Mouse (Mus musculus) layer of hippocampus, postnatal 25 days (tissue): Measurements from ENCODE around the gene 4931414P19Rik. TPM values are rescaled to one million over a fixed set of nuclear protein-coding genes. Genes with fewer than 3 reads are reported as not detected.

Source experiments
- DNase-seq, 2 experiments: peaks; one replicate each; pipeline ENCODE4 v3.0.0; 2022; ENCODE audit warnings: mixed read lengths in 2 of 2, low spot score in 1 of 2; ENCODE audit errors: extremely low spot score in 1 of 2
- microRNA-seq, 2 experiments: library from miRNA; unstranded; fragments of <30 nt; microRNA quantifications; one replicate each; pipeline ENCODE4 v1.2.0; 2021
- total RNA-seq, 2 experiments: library from RNA; stranded (reverse); gene quantifications; 2 replicates each; pipeline ENCODE4 v1.2.3; 2021

The 4931414P19Rik gene
- total RNA-seq, 2 experiments from 2014 or later = 5.4 to 8.4 TPM

- DNase-seq = no peak
These were observed 48.5 kb downstream of the 4931414P19Rik start for GRCm38 (mm10) chr14:54557330-54557729.

GRCm38 (mm10) chr14:54553975-54554769, 51.6 kb downstream of the 4931414P19Rik start, which contains the start of gene Haus4:
Gene Haus4 (minus strand): TSS chr14:54554616.
- peak; percentile 55 to 58 for DNase-seq

DNA sequence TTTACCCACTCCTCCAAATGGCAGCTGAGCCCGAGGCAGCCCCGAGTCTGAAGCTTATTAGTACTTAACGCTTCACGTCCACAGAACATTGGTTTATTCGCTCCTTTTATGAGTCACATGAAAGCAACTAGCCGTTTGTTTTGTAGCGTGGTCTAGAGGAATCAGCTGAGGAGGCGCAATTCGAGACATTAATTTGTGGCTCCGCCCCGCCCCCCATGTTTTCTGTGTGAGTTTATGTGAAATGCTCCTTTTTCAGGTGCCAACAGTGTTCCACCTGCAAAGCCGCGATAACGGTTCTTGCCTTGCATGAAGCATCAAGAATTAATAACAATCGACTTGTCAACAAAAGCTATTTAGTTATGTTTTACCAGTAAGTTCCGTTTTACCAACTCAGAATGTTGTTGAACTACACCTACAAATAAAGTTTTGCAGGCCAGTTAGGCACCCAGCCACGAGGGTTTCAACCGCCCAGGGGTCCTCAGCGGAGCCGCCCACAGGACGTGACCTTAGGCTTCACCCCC, 52.3 kb downstream of the 4931414P19Rik start:
- no peak for DNase-seq

GRCm38 (mm10) chr14:54544703-54545102, 61.1 kb downstream of the 4931414P19Rik start:
- DNase-seq = no peak

GRCm38 (mm10) chr14:54540771-54541170, 65.0 kb downstream of the 4931414P19Rik start:
- no peak for DNase-seq

DNA sequence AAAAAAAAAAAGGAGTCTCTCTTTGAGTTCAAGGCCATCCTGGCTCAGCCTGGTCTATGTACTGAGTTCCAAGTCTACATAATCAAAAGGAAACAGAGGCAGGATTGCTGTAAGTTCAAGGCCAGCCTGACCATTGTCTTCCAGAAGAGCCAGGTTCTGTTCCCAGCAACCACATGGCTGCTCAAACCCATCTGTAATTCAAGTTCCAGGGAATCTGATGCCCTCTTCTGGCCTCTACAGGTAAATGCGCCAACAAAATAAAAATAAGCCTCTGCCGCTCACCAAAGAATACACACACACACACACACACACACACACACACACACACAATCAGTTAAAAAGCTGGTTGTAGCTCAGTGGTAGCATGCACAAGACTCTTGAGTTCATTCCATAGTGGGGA, 67.2 kb downstream of the 4931414P19Rik start:
- DNase-seq = no peak

Small RNAs within 50 kb of the gene (microRNA-seq; reads per million reads assigned to microRNA genes)
- gene Mir686 = 0 reads per million in 2 experiments
- 0.18 to 0.40 reads per million in 2 experiments for gene Mir6948

Other genes with a start within 250 kb of the 4931414P19Rik start
- 10 to 100 TPM; 50.1 to 57.6 TPM for gene Oxa1l, start 245.2 kb downstream of the 4931414P19Rik start, total RNA-seq
- 1 to 10 TPM; 1.5 to 1.9 TPM for gene Slc7a7, start 188.2 kb downstream of the 4931414P19Rik start, total RNA-seq
- gene Mrpl52, start 179.1 kb downstream of the 4931414P19Rik start, total RNA-seq = 100 to 1,000 TPM; 112 TPM
- 10 to 100 TPM; 15.8 to 21.2 TPM for gene Mmp14, start 174.4 kb downstream of the 4931414P19Rik start, total RNA-seq
- 10 to 100 TPM; 32.1 to 34.6 TPM for gene Lrp10, start 141.9 kb downstream of the 4931414P19Rik start, total RNA-seq
- 10 to 100 TPM; 22.6 to 23.0 TPM for gene Rem2, start 129.9 kb downstream of the 4931414P19Rik start, total RNA-seq
- 10 to 100 TPM; 53.6 to 61.4 TPM for gene Prmt5, start 88.5 kb downstream of the 4931414P19Rik start, total RNA-seq
- gene Haus4, start 51.4 kb downstream of the 4931414P19Rik start, total RNA-seq = 1 to 10 TPM; 2.4 to 3.9 TPM
- gene Ajuba, start 28.4 kb downstream of the 4931414P19Rik start, total RNA-seq = 1 to 10 TPM; 1.3 to 2.4 TPM
- 100 to 1,000 TPM; 208 to 218 TPM for gene Psmb5, start 12.0 kb upstream of the 4931414P19Rik start, total RNA-seq
- gene Psmb11, start 15.4 kb upstream of the 4931414P19Rik start, total RNA-seq = under 1 TPM; 0.16 to 0.32 TPM
- gene Gm17606, start 35.0 kb upstream of the 4931414P19Rik start, total RNA-seq = not detected
- 10 to 100 TPM; 17.5 to 22.7 TPM for gene Cdh24, start 35.4 kb upstream of the 4931414P19Rik start, total RNA-seq
- 10 to 100 TPM; 27.3 to 28.7 TPM for gene 1700123O20Rik, start 80.2 kb upstream of the 4931414P19Rik start, total RNA-seq
- 100 to 1,000 TPM; 172 to 215 TPM for gene Acin1, start 80.9 kb upstream of the 4931414P19Rik start, total RNA-seq
- not detected for gene Gm29776, start 92.8 kb upstream of the 4931414P19Rik start, total RNA-seq
- not detected for gene Cebpe, start 106.2 kb upstream of the 4931414P19Rik start, total RNA-seq
- 10 to 100 TPM; 54.3 to 61.2 TPM for gene Slc7a8, start 176.0 kb upstream of the 4931414P19Rik start, total RNA-seq
- not detected for gene Rnf212b, start 208.1 kb upstream of the 4931414P19Rik start, total RNA-seq